Mouse (Mus musculus) stomach, postnatal 0 days (tissue): ENCODE data around the gene Gm49630.
"Not testable (repeated sequence)": the region's sequence is repeated elsewhere in the genome, so short reads cannot be mapped to it uniquely, and the experiment has no call there.

Source experiments
- CTCF ChIP-seq: IDR thresholded peaks from 2 replicates; pipeline ENCODE4 v1.5.1; 2016; ENCODE audit warnings: antibody characterized with exemption, low read depth, mild to moderate bottlenecking, moderate library complexity
- EP300 ChIP-seq: optimal IDR thresholded peaks from 2 replicates; pipeline ENCODE3; 2016; ENCODE audit warnings: antibody characterized with exemption

GRCm38 (mm10) chr17:7319789-7320188, 52.0 kb downstream of the Gm49630 start:
- not testable (repeated sequence) for TF ChIP-seq CTCF, EP300
